Mouse (Mus musculus) left cerebral cortex, adult 2 months (tissue): ENCODE results near the gene Prss50. TPM values are rescaled to one million over a fixed set of nuclear protein-coding genes. Genes with fewer than 3 reads are reported as not detected.
"Not testable (repeated sequence)": the region's sequence is repeated elsewhere in the genome, so short reads cannot be mapped to it uniquely, and the experiment has no call there.

Experiments
- DNase-seq, 2 experiments: peaks; one replicate each; pipeline ENCODE4 v3.0.0; 2021 to 2022; ENCODE audit warnings: low spot score in 2 of 2, mixed read lengths in 1 of 2; ENCODE audit errors: extremely low spot score in 1 of 2
- H3K27ac ChIP-seq: fragments of 200-600 bp; 2 replicates; pipeline ENCODE4 v1.8.1; 2022
- H3K4me3 ChIP-seq: fragments of 200-600 bp; 2 replicates; pipeline ENCODE4 v1.8.1; 2022
- CTCF ChIP-seq: fragments of 200-600 bp; IDR thresholded peaks from 2 replicates; pipeline ENCODE4 v1.8.1; 2022; ENCODE audit warnings: antibody characterized with exemption, mild to moderate bottlenecking, moderate library complexity
- intact Hi-C: fragments of 180-260 bp; cut with DNase I; formaldehyde crosslinking; loops from one replicate; pipeline ENCODE4 v1.15.1; 2025
- long read RNA-seq, 2 experiments: library from polyadenylated mRNA; stranded (forward); transcript quantifications; one replicate each; pipeline ENCODE4 v2.0.0; 2021; ENCODE audit warnings: borderline mapping rate in 2 of 2
- total RNA-seq, 2 experiments: library from RNA; stranded (reverse); gene quantifications; 2 replicates each; pipeline ENCODE4 v1.2.3; 2021

The Prss50 gene
- under 1 TPM; 0.93 to 0.94 TPM for total RNA-seq
- long read RNA-seq, experiment 1, partial matches to known transcripts, result 0 of 1 reads
- long read RNA-seq, experiment 1, other reads (novel, unspliced or antisense), result 1 of 1 reads
- long read RNA-seq, experiment 2, result 0 reads

GRCm38 (mm10) chr9:110857781-110858472 lies at the start of gene Prss50:
Prss50 (plus strand) TSS chr9:110857967.
- intact Hi-C loops, result no loop called here
- TF ChIP-seq CTCF, result peak; percentile 54
- DNase-seq, result no peak
- Histone ChIP-seq H3K4me3 (no peak within 1 kb of the TSS), H3K27ac (no peak within 1 kb of the TSS)

- intact Hi-C loops, result no loop called here
- Histone ChIP-seq H3K4me3 (no peak overlapping the region), H3K27ac (no peak overlapping the region)
- no peak for TF ChIP-seq CTCF
- no peak for DNase-seq
Observed at GRCm38 (mm10) chr9:110810051-110810450, 47.7 kb upstream of the Prss50 start.

GRCm38 (mm10) chr9:110813789-110814188 lies 44.0 kb upstream of the Prss50 start, which contains the start of gene Prss44:
Prss44 (plus strand) TSS chr9:110813994.
- H3K27ac ChIP-seq, result no peak within 1 kb of the TSS
- H3K4me3 ChIP-seq, result no peak within 1 kb of the TSS
- DNase-seq, result no peak
- TF ChIP-seq CTCF, result no peak
- intact Hi-C loops, result no loop called here

GRCm38 (mm10) chr9:110820546-110820945 lies 37.2 kb upstream of the Prss50 start:
- intact Hi-C loops, H3K4me3 ChIP-seq, DNase-seq, H3K27ac ChIP-seq: not testable (repeated sequence)

- no peak overlapping the region for H3K27ac ChIP-seq
- intact Hi-C loops, result no loop called here
- no peak overlapping the region for H3K4me3 ChIP-seq
- TF ChIP-seq CTCF, result no peak
- no peak for DNase-seq
Observed at GRCm38 (mm10) chr9:110821436-110821835, 36.3 kb upstream of the Prss50 start.

- Histone ChIP-seq H3K27ac (no peak overlapping the region), H3K4me3 (no peak overlapping the region)
- TF ChIP-seq CTCF, result no peak
- no peak for DNase-seq
- intact Hi-C loops, result no loop called here
Observed at GRCm38 (mm10) chr9:110825426-110825825, 32.3 kb upstream of the Prss50 start.

GRCm38 (mm10) chr9:110825832-110826231 lies 31.9 kb upstream of the Prss50 start:
- no peak overlapping the region for H3K27ac ChIP-seq
- TF ChIP-seq CTCF, result no peak
- DNase-seq, result no peak
- no peak overlapping the region for H3K4me3 ChIP-seq
- intact Hi-C loops, result no loop called here

- Histone ChIP-seq H3K4me3 (no peak within 1 kb of the TSS), H3K27ac (no peak within 1 kb of the TSS)
- intact Hi-C loops, result no loop called here
- no peak for DNase-seq
- no peak for TF ChIP-seq CTCF
Observed at GRCm38 (mm10) chr9:110826390-110826789, 31.4 kb upstream of the Prss50 start, which contains the start of gene Prss43. Prss43 (plus strand) TSS chr9:110826690.

- no peak for TF ChIP-seq CTCF
- Histone ChIP-seq H3K4me3 (no peak overlapping the region), H3K27ac (no peak overlapping the region)
- intact Hi-C loops, result no loop called here
- DNase-seq, result no peak
Observed at GRCm38 (mm10) chr9:110833021-110833420, 24.7 kb upstream of the Prss50 start.

GRCm38 (mm10) chr9:110834411-110834810 lies 23.4 kb upstream of the Prss50 start, which contains the start of gene Prss45:
Prss45 (plus strand) TSS chr9:110834588.
- Histone ChIP-seq H3K4me3 (no peak within 1 kb of the TSS), H3K27ac (no peak within 1 kb of the TSS)
- no peak for TF ChIP-seq CTCF
- no peak for DNase-seq
- intact Hi-C loops, result no loop called here

- DNase-seq, result no peak
- Histone ChIP-seq H3K4me3 (no peak overlapping the region), H3K27ac (no peak overlapping the region)
- intact Hi-C loops, result no loop called here
- TF ChIP-seq CTCF, result no peak
Observed at GRCm38 (mm10) chr9:110834961-110835360, 22.8 kb upstream of the Prss50 start.

GRCm38 (mm10) chr9:110836112-110836511 lies 21.7 kb upstream of the Prss50 start:
- Histone ChIP-seq H3K4me3 (no peak overlapping the region), H3K27ac (peak overlapping the region; percentile 66; the same call in 1 of the 2 replicates)
- intact Hi-C loops, result no loop called here
- TF ChIP-seq CTCF, result no peak
- DNase-seq, result no peak

GRCm38 (mm10) chr9:110840905-110841304 lies 16.9 kb upstream of the Prss50 start:
- TF ChIP-seq CTCF, result no peak
- H3K4me3 ChIP-seq, result no peak overlapping the region

More at GRCm38 (mm10) chr9:110840905-110841304, 16.9 kb upstream of the Prss50 start:
- no peak for DNase-seq
- intact Hi-C loops, result no loop called here
- no peak overlapping the region for H3K27ac ChIP-seq
